In genomic region chr10:78237809-78238208, GRCm38 (mm10) we compare ENCODE assay signal across 18 mouse cellular contexts. TPM values are rescaled to one million over a fixed set of nuclear protein-coding genes. Genes with fewer than 3 reads are reported as not detected.
A peak's percentile ranks its signal among the peaks of the same experiment; 100 is the strongest.
DNase-seq lines count a peak whose midpoint lies in the region; ATAC-seq and TF ChIP-seq lines count a peak whose summit lies in the region.
"Had no signal": no experiment of that assay in that cellular context is flagged by ENCODE, and none has a peak within 500 bp of the region (broad histone marks: within the 10 kb centered on the region; RNA-seq: fewer than 3 reads in every experiment).

No protein-coding gene starts in this region.

- DNase-seq in layer of hippocampus, adult 2 months (ENCODE audit: low spot score in 2 of 2): no peak
- no peak for DNase-seq in layer of hippocampus, adult 9-10 months (ENCODE audit: low spot score)
- DNase-seq in kidney, adult 8-10 months: no peak
- DNase-seq in frontal cortex, postnatal 10 days (ENCODE audit: low spot score in 2 of 2): no peak
- DNase-seq in ovary, adult 18-20 months (ENCODE audit: low spot score): no peak
- DNase-seq: adrenal gland, adult 8-10 months; adrenal gland, postnatal 36 days; B cell, adult 2 months; cerebellum, adult 2 months; cerebellum, postnatal 10 days; gastrocnemius, postnatal 14 days had no signal

- peaks cover 99% of the 10 kb centered on the region for H3K4me1 ChIP-seq in liver, embryonic 12.5 days
- peaks cover 66% of the 10 kb centered on the region for H3K4me1 ChIP-seq in liver, embryonic 16.5 days (ENCODE audit: control insufficient read depth, low read depth, low read length)

- H3K27me3 ChIP-seq in liver, embryonic 12.5 days (replicated peaks): no peaks in the 10 kb centered on the region
- no peaks in the 10 kb centered on the region for H3K27me3 ChIP-seq in liver, embryonic 16.5 days (ENCODE audit: control insufficient read depth, insufficient read depth, low read depth, low read length)
- H3K27me3 ChIP-seq: embryonic facial prominence, embryonic 15.5 days; forebrain, embryonic 15.5 days; heart, embryonic 12.5 days had no signal

- no peak for TF ChIP-seq CTCF in layer of hippocampus, adult 2 months (conservative IDR thresholded peaks at IDR 0.05)

- WGBS in liver, embryonic 12.5 days (ENCODE audit: insufficient replicate concordance): 39% methylated on average over 6 of the region's 6 CpGs
- WGBS in liver, embryonic 16.5 days (ENCODE audit: insufficient replicate concordance): 35% methylated on average over 6 of the region's 6 CpGs

- no peak overlapping the region for H3K4me3 ChIP-seq in layer of hippocampus, adult 2 months
- no peak overlapping the region for H3K4me3 ChIP-seq in liver, embryonic 12.5 days
- no peak overlapping the region for H3K4me3 ChIP-seq in liver, embryonic 16.5 days (ENCODE audit: low read depth, low read length)
- H3K4me3 ChIP-seq: embryonic facial prominence, embryonic 15.5 days; forebrain, embryonic 15.5 days; heart, embryonic 12.5 days had no signal

- peak; percentile 83 for ATAC-seq in liver, embryonic 12.5 days
- ATAC-seq in liver, embryonic 16.5 days (ENCODE audit: low read depth): peak; percentile 85
- ATAC-seq: CD4-positive, CD25-positive, alpha-beta regulatory T cell, adult 4 months; forebrain, embryonic 15.5 days had no signal

- H3K9me3 ChIP-seq in liver, embryonic 12.5 days (replicated peaks): no peaks in the 10 kb centered on the region
- no peaks in the 10 kb centered on the region for H3K9me3 ChIP-seq in liver, embryonic 16.5 days (replicated peaks; ENCODE audit: control insufficient read depth, low read length)
- H3K9me3 ChIP-seq: embryonic facial prominence, embryonic 15.5 days; forebrain, embryonic 15.5 days; G1E; heart, embryonic 12.5 days had no signal

- H3K9ac ChIP-seq in liver, embryonic 12.5 days: peak overlapping the region; percentile 24; the same call in 1 of the 2 replicates
- no peak overlapping the region for H3K9ac ChIP-seq in liver, embryonic 16.5 days (ENCODE audit: low read depth, low read length)
- H3K9ac ChIP-seq: embryonic facial prominence, embryonic 15.5 days; forebrain, embryonic 15.5 days; heart, embryonic 12.5 days had no signal

- H3K27ac ChIP-seq in layer of hippocampus, adult 2 months: peak overlapping the region; percentile 75; the same call in 1 of the 2 replicates
- peak overlapping the region; percentile 75 for H3K27ac ChIP-seq in liver, embryonic 12.5 days
- peak overlapping the region; percentile 28; the same call in 1 of the 2 replicates for H3K27ac ChIP-seq in liver, embryonic 16.5 days (ENCODE audit: low read length)
- H3K27ac ChIP-seq: embryonic facial prominence, embryonic 15.5 days; forebrain, embryonic 15.5 days had no signal

- H3K4me2 ChIP-seq in liver, embryonic 12.5 days: peak overlapping the region; percentile 41
- H3K4me2 ChIP-seq in liver, embryonic 16.5 days (ENCODE audit: low read depth, low read length): peak overlapping the region; percentile 32
- H3K4me2 ChIP-seq: embryonic facial prominence, embryonic 15.5 days; forebrain, embryonic 15.5 days; heart, embryonic 12.5 days had no signal

- peaks cover 32% of the 10 kb centered on the region; the same call in 1 of the 2 replicates for H3K36me3 ChIP-seq in liver, embryonic 12.5 days
- no peaks in the 10 kb centered on the region for H3K36me3 ChIP-seq in liver, embryonic 16.5 days (ENCODE audit: control insufficient read depth, insufficient read depth)
- H3K36me3 ChIP-seq: embryonic facial prominence, embryonic 15.5 days; forebrain, embryonic 15.5 days had no signal

RNA-seq across cellular contexts. Expression of gene Trappc10, which starts 6.6 kb away (rescaled TPM):
- total RNA-seq in layer of hippocampus, adult 2 months (2021): 10 to 100 TPM; 83.4 to 84.1 TPM
- 21.9 and 24.5 TPM in 2 replicates for polyA plus RNA-seq in liver, embryonic 12.5 days (2016; fragmentation: Nextera tagmentation; extraction: Ambion mirVana)
- 4.3 and 5.9 TPM in 2 replicates for polyA plus RNA-seq in liver, embryonic 16.5 days (2015; fragmentation: Nextera tagmentation; extraction: Ambion mirVana)

RNA-seq across cellular contexts. Expression of gene Pwp2, which starts 52.9 kb away (rescaled TPM):
- total RNA-seq in layer of hippocampus, adult 2 months (2021): 10 to 100 TPM; 19.7 to 19.9 TPM
- polyA plus RNA-seq in liver, embryonic 12.5 days (2016; fragmentation: Nextera tagmentation; extraction: Ambion mirVana): 23.9 and 25.5 TPM in 2 replicates
- 9.0 and 9.1 TPM in 2 replicates for polyA plus RNA-seq in liver, embryonic 16.5 days (2015; fragmentation: Nextera tagmentation; extraction: Ambion mirVana)
